23 mouse cellular contexts compared by ENCODE assay signal in genomic region chr4:98717735-98718546, GRCm38 (mm10). TPM values are rescaled to one million over a fixed set of nuclear protein-coding genes. Genes with fewer than 3 reads are reported as not detected.
A peak's percentile ranks its signal among the peaks of the same experiment; 100 is the strongest.
DNase-seq lines count a peak whose midpoint lies in the region; ATAC-seq and TF ChIP-seq lines count a peak whose summit lies in the region.
"Had no signal": no experiment of that assay in that cellular context is flagged by ENCODE, and none has a peak within 500 bp of the region (broad histone marks: within the 10 kb centered on the region; RNA-seq: fewer than 3 reads in every experiment).

No protein-coding gene starts in this region.

- TF ChIP-seq CTCF in lung, adult 2 months (IDR thresholded peaks at IDR 0.05; ENCODE audit: insufficient read depth, low read length) = no peak

- H3K9me3 ChIP-seq in hindbrain, embryonic 13.5 days = no peaks in the 10 kb centered on the region
- H3K9me3 ChIP-seq in hindbrain, embryonic 12.5 days (replicated peaks) = no peaks in the 10 kb centered on the region
- H3K9me3 ChIP-seq in midbrain, embryonic 16.5 days (replicated peaks; ENCODE audit: control insufficient read depth, low read length, poor library complexity, severe bottlenecking) = no peaks in the 10 kb centered on the region
- H3K9me3 ChIP-seq: embryonic facial prominence, embryonic 12.5 days; heart, embryonic 10.5 days had no signal

- peak; percentile 81 for ATAC-seq in hindbrain, embryonic 13.5 days (ENCODE audit: low FRiP score)
- no peak for ATAC-seq in hindbrain, embryonic 12.5 days (ENCODE audit: low FRiP score)
- ATAC-seq in midbrain, embryonic 16.5 days = peak; percentile 76; the same call in 1 of the 2 replicates
- ATAC-seq: liver, postnatal 0 days had no signal

- H3K9ac ChIP-seq in hindbrain, embryonic 13.5 days = no peak overlapping the region
- H3K9ac ChIP-seq in hindbrain, embryonic 12.5 days = no peak overlapping the region
- no peak overlapping the region for H3K9ac ChIP-seq in midbrain, embryonic 16.5 days (ENCODE audit: low read depth, low read length)
- H3K9ac ChIP-seq: embryonic facial prominence, embryonic 12.5 days; liver, postnatal 0 days had no signal

- no peak for TF ChIP-seq POLR2A in lung, adult 2 months (IDR thresholded peaks at IDR 0.05; ENCODE audit: borderline replicate concordance, extremely low read depth, low read depth, low read length)

- no peaks in the 10 kb centered on the region for H3K27me3 ChIP-seq in hindbrain, embryonic 13.5 days
- H3K27me3 ChIP-seq in hindbrain, embryonic 12.5 days = no peaks in the 10 kb centered on the region
- no peaks in the 10 kb centered on the region for H3K27me3 ChIP-seq in midbrain, embryonic 16.5 days (ENCODE audit: control insufficient read depth, insufficient read depth, low read depth, low read length)
- H3K27me3 ChIP-seq: embryonic facial prominence, embryonic 12.5 days had no signal

- no peak overlapping the region for H3K4me3 ChIP-seq in hindbrain, embryonic 13.5 days
- H3K4me3 ChIP-seq in hindbrain, embryonic 12.5 days = no peak overlapping the region
- H3K4me3 ChIP-seq in midbrain, embryonic 16.5 days (ENCODE audit: low read depth, low read length) = no peak overlapping the region
- H3K4me3 ChIP-seq in lung, adult 2 months (replicated peaks; ENCODE audit: extremely low read depth, low read depth, low read length) = no peak overlapping the region
- H3K4me3 ChIP-seq: embryonic facial prominence, embryonic 12.5 days; heart, embryonic 10.5 days had no signal

- 80% methylated on average over 17 of the region's 17 CpGs for WGBS in hindbrain, embryonic 13.5 days
- 85% methylated on average over 17 of the region's 17 CpGs for WGBS in hindbrain, embryonic 12.5 days
- WGBS in midbrain, embryonic 16.5 days = 63% methylated on average over 17 of the region's 17 CpGs
- WGBS in lung, adult 2 months = 86% methylated on average over 17 of the region's 17 CpGs

- H3K4me2 ChIP-seq in hindbrain, embryonic 13.5 days = no peak overlapping the region
- H3K4me2 ChIP-seq in hindbrain, embryonic 12.5 days (replicated peaks) = no peak overlapping the region
- no peak overlapping the region for H3K4me2 ChIP-seq in midbrain, embryonic 16.5 days (ENCODE audit: low read length)
- H3K4me2 ChIP-seq: embryonic facial prominence, embryonic 12.5 days had no signal

- no peaks in the 10 kb centered on the region for H3K36me3 ChIP-seq in hindbrain, embryonic 13.5 days
- H3K36me3 ChIP-seq in hindbrain, embryonic 12.5 days = no peaks in the 10 kb centered on the region
- H3K36me3 ChIP-seq in midbrain, embryonic 16.5 days (ENCODE audit: control insufficient read depth, insufficient read depth, low read length) = no peaks in the 10 kb centered on the region
- H3K36me3 ChIP-seq: embryonic facial prominence, embryonic 12.5 days; heart, embryonic 10.5 days had no signal

- H3K27ac ChIP-seq in hindbrain, embryonic 13.5 days = peak overlapping the region; percentile 60; the same call in 1 of the 2 replicates
- H3K27ac ChIP-seq in hindbrain, embryonic 12.5 days = no peak overlapping the region
- H3K27ac ChIP-seq in midbrain, embryonic 16.5 days (ENCODE audit: low read length) = no peak overlapping the region
- H3K27ac ChIP-seq: embryonic facial prominence, embryonic 12.5 days; heart, embryonic 10.5 days; kidney, postnatal 0 days; stomach, postnatal 0 days had no signal

- 0 out of 2 replicates have a peak, but pooled peaks cover 2% of the 10 kb centered on the region for H3K4me1 ChIP-seq in hindbrain, embryonic 13.5 days (replicated peaks)
- no peaks in the 10 kb centered on the region for H3K4me1 ChIP-seq in hindbrain, embryonic 12.5 days
- H3K4me1 ChIP-seq in midbrain, embryonic 16.5 days (ENCODE audit: control insufficient read depth, insufficient read depth, low read length) = no peaks in the 10 kb centered on the region
- no peaks in the 10 kb centered on the region for H3K4me1 ChIP-seq in lung, adult 2 months (ENCODE audit: control insufficient read depth, insufficient read depth, low read length)
- H3K4me1 ChIP-seq: embryonic facial prominence, embryonic 12.5 days; heart, embryonic 10.5 days had no signal

- DNase-seq in Muller cell, postnatal 12 days (ENCODE audit: inconsistent ontology term) = peak; percentile 59
- DNase-seq in brain, adult 2 months (ENCODE audit: low read depth, low spot score) = peak; percentile 19
- no peak for DNase-seq in lung, adult 2 months
- no peak for DNase-seq in spleen, postnatal 14 days (ENCODE audit: low spot score in 2 of 2)
- DNase-seq: adrenal gland, adult 2 months; cerebellum, adult 9-10 months; kidney, adult 18-20 months; left cerebral cortex, postnatal 4 days; liver, postnatal 0 days; lung, postnatal 14 days; right cerebral cortex, postnatal 4 days had no signal

RNA-seq across cellular contexts. Expression of gene L1td1, which starts 8.6 kb away (rescaled TPM):
- polyA plus RNA-seq in hindbrain, embryonic 13.5 days (2015; fragmentation: Nextera tagmentation; extraction: Ambion mirVana) = 0.08 and 0.14 TPM in 2 replicates
- polyA plus RNA-seq in hindbrain, embryonic 12.5 days (2016; fragmentation: Nextera tagmentation; extraction: Ambion mirVana) = 0.30 and 0.36 TPM in 2 replicates
- polyA plus RNA-seq in midbrain, embryonic 16.5 days (2015; fragmentation: Nextera tagmentation; extraction: Ambion mirVana) = not detected in 2 replicates
- polyA plus RNA-seq in lung, adult 2 months (2012; rRNA removed) = 0.03 and 0.13 TPM in 2 replicates
- polyA plus RNA-seq: adrenal gland, adult 2 months; C2C12; heart, postnatal 0 days; liver, adult 2 months; liver, postnatal 0 days; stomach, postnatal 0 days; thymus, postnatal 0 days; urinary bladder, adult 2 months had no signal

Comparison
In these comparisons a context has a peak if more than half of its experiments do, and no peak if none do; other contexts are left out.
1. DNase-seq: peak in Muller cell, postnatal 12 days (single experiment) and brain, adult 2 months (single experiment); none in lung, adult 2 months (single experiment) and spleen, postnatal 14 days (0 of 2).